Mouse (Mus musculus) CH12.LX (cell line): ENCODE data around the gene Poc1b. TPM values are rescaled to one million over a fixed set of nuclear protein-coding genes. Genes with fewer than 3 reads are reported as not detected.

Experiments used
- DNase-seq: peaks from one replicate; pipeline ENCODE4 v3.0.0-alpha.2; 2013; ENCODE audit errors: extremely low read depth
- H3K27ac ChIP-seq: 2 replicates; pipeline ENCODE4 v1.5.1; 2012; ENCODE audit warnings: low read depth, mild to moderate bottlenecking, control low read depth, moderate library complexity; ENCODE audit not compliant: insufficient read depth
- H3K27me3 ChIP-seq: replicated peaks from 2 replicates; pipeline ENCODE3; 2012; ENCODE audit warnings: inconsistent platforms
- H3K36me3 ChIP-seq, 2 experiments: replicated peaks in 1 of 2; 2 replicates each; pipeline versions ENCODE3 to v1.6.1; 2012; ENCODE audit warnings: inconsistent platforms in 1 of 2, low read length in 1 of 2, mild to moderate bottlenecking in 1 of 2, mixed read lengths in 1 of 2, moderate library complexity in 1 of 2; ENCODE audit not compliant: control insufficient read depth in 1 of 2, insufficient read depth in 1 of 2
- H3K4me1 ChIP-seq, 2 experiments: 2 replicates each; pipeline ENCODE4 v1.6.1; 2012; ENCODE audit warnings: inconsistent platforms in 1 of 2, moderate library complexity in 1 of 2; ENCODE audit not compliant: insufficient read depth in 2 of 2, control insufficient read depth in 1 of 2
- H3K4me2 ChIP-seq: 2 replicates; pipeline ENCODE4 v1.6.1; 2012; ENCODE audit warnings: low read depth, mild to moderate bottlenecking, control low read depth; ENCODE audit not compliant: poor library complexity, insufficient read depth, severe bottlenecking
- H3K4me3 ChIP-seq, 3 experiments: fragments of 150-350 bp in 1 of 3; sonication (generic) in 1 of 3; replicated peaks in 1 of 3; 2 replicates each; pipeline versions ENCODE3 to v1.5.1; 2011 to 2012; ENCODE audit warnings: low read depth in 2 of 3, low read length in 2 of 3, mild to moderate bottlenecking in 2 of 3, moderate library complexity in 2 of 3, control low read depth in 1 of 3, improper control_type of control experiment in 1 of 3, inconsistent platforms in 1 of 3, mixed read lengths in 1 of 3; ENCODE audit not compliant: poor library complexity in 1 of 3
- H3K79me2 ChIP-seq: replicated peaks from 2 replicates; pipeline ENCODE4 v1.6.1; 2012; ENCODE audit warnings: mild to moderate bottlenecking, moderate library complexity; ENCODE audit not compliant: control insufficient read depth, poor library complexity, insufficient read depth, severe bottlenecking; ENCODE audit errors: extremely low read depth
- H3K9ac ChIP-seq: 2 replicates; pipeline ENCODE4 v1.6.1; 2012; ENCODE audit warnings: low read depth, mild to moderate bottlenecking, control low read depth, moderate library complexity; ENCODE audit not compliant: insufficient read depth
- H3K9me3 ChIP-seq: replicated peaks from 2 replicates; pipeline ENCODE3; 2012; ENCODE audit warnings: low read length, inconsistent platforms, mixed read lengths
- BHLHE40 ChIP-seq: IDR thresholded peaks from 2 replicates; pipeline ENCODE4 v1.6.1; 2011; ENCODE audit warnings: mild to moderate bottlenecking, low read depth, low read length, improper control_type of control experiment
- CHD1 ChIP-seq: IDR thresholded peaks from 2 replicates; pipeline ENCODE4 v1.6.1; 2012; ENCODE audit warnings: low read depth, low read length, improper control_type of control experiment, inconsistent platforms
- CTCF ChIP-seq, 2 experiments: IDR thresholded peaks in 1 of 2; conservative IDR thresholded peaks in 1 of 2; 2 replicates each; pipeline ENCODE4 v1.5.1; 2011 to 2012; ENCODE audit warnings: low read depth in 2 of 2, low read length in 2 of 2, improper control_type of control experiment in 1 of 2, inconsistent platforms in 1 of 2, mild to moderate bottlenecking in 1 of 2, moderate library complexity in 1 of 2
- IRF4 ChIP-seq: IDR thresholded peaks from 2 replicates; pipeline ENCODE4 v1.6.1; 2014; ENCODE audit warnings: low read depth, mild to moderate bottlenecking, inconsistent platforms, low read length, improper control_type of control experiment
- JUN ChIP-seq: IDR thresholded peaks from 2 replicates; pipeline ENCODE4 v1.6.1; 2011; ENCODE audit warnings: low read depth, mild to moderate bottlenecking, low read length, improper control_type of control experiment, moderate library complexity; ENCODE audit not compliant: insufficient read depth
- KAT2A ChIP-seq: IDR thresholded peaks from 2 replicates; pipeline ENCODE4 v1.6.1; 2012; ENCODE audit warnings: low read length, improper control_type of control experiment, inconsistent platforms; ENCODE audit not compliant: insufficient replicate concordance
- MAFK ChIP-seq: IDR thresholded peaks from 2 replicates; pipeline ENCODE4 v1.6.1; 2011; ENCODE audit warnings: low read length, improper control_type of control experiment; ENCODE audit not compliant: insufficient replicate concordance
- MEF2A ChIP-seq: IDR thresholded peaks from 2 replicates; pipeline ENCODE4 v1.6.1; 2014; ENCODE audit warnings: low read depth, mild to moderate bottlenecking, inconsistent platforms, low read length, improper control_type of control experiment, borderline replicate concordance
- MXI1 ChIP-seq: IDR thresholded peaks from 2 replicates; pipeline ENCODE4 v1.6.1; 2011; ENCODE audit warnings: mild to moderate bottlenecking, low read depth, low read length, improper control_type of control experiment
- MYC ChIP-seq: IDR thresholded peaks from 2 replicates; pipeline ENCODE4 v1.6.1; 2011; ENCODE audit warnings: low read depth, mild to moderate bottlenecking, improper control_type of control experiment, low read length
- NRF1 ChIP-seq: IDR thresholded peaks from 2 replicates; pipeline ENCODE4 v1.6.1; 2014; ENCODE audit warnings: low read depth, mild to moderate bottlenecking, inconsistent platforms, low read length, improper control_type of control experiment, moderate library complexity
- POLR2A ChIP-seq: IDR thresholded peaks from 2 replicates; pipeline ENCODE4 v1.6.1; 2011; ENCODE audit warnings: low read depth, mild to moderate bottlenecking, improper control_type of control experiment, low read length
- RCOR1 ChIP-seq: conservative IDR thresholded peaks from 2 replicates; pipeline ENCODE4 v1.6.1; 2012; ENCODE audit warnings: low read depth, mild to moderate bottlenecking, inconsistent platforms, low read length, improper control_type of control experiment
- TCF12 ChIP-seq: IDR thresholded peaks from 2 replicates; pipeline ENCODE4 v1.6.1; 2014; ENCODE audit warnings: low read depth, mild to moderate bottlenecking, inconsistent platforms, low read length, improper control_type of control experiment
- USF1 ChIP-seq: IDR thresholded peaks from 2 replicates; pipeline ENCODE4 v1.6.1; 2014; ENCODE audit warnings: low read depth, mild to moderate bottlenecking, inconsistent platforms, low read length, improper control_type of control experiment
- USF2 ChIP-seq: conservative IDR thresholded peaks from 2 replicates; pipeline ENCODE4 v1.6.1; 2011; ENCODE audit warnings: low read depth, low read length, improper control_type of control experiment
- ZC3H11A ChIP-seq: IDR thresholded peaks from 2 replicates; pipeline ENCODE4 v1.6.1; 2012; ENCODE audit warnings: low read depth, mild to moderate bottlenecking, inconsistent platforms, low read length, improper control_type of control experiment
- ZKSCAN1 ChIP-seq: IDR thresholded peaks from 2 replicates; pipeline ENCODE4 v1.6.1; 2012; ENCODE audit warnings: low read depth, inconsistent platforms, low read length, improper control_type of control experiment, borderline replicate concordance
- ZMIZ1 ChIP-seq: IDR thresholded peaks from 2 replicates; pipeline ENCODE4 v1.6.1; 2012; ENCODE audit warnings: low read depth, mild to moderate bottlenecking, inconsistent platforms, low read length, improper control_type of control experiment
- dilution Hi-C: fragments of 300-500 bp; cut with MboI; formaldehyde crosslinking; loops from 2 replicates; pipeline ENCODE4 v1.14.3; 2020; ENCODE audit warnings: low sequenced_read_pairs; ENCODE audit not compliant: extremely low pct_unique_long_range_greater_than_20kb, extremely low pct_ligation_motif_present
- in situ Hi-C: fragments of 300-500 bp; cut with MboI; formaldehyde crosslinking; loops from 3 replicates; pipeline ENCODE4 v1.14.3; 2019; ENCODE audit warnings: low sequenced_read_pairs, low pct_ligation_motif_present, low pct_unique_long_range_greater_than_20kb, mixed read lengths
- polyA plus RNA-seq: library from polyadenylated mRNA; unstranded; fragments of >175 nt; gene quantifications from 2 replicates; pipeline ENCODE4 v1.2.1, GENCODE M21; 2012; ENCODE audit warnings: low read depth; ENCODE audit not compliant: insufficient read length
- total RNA-seq, 2 experiments: library from RNA; depleted of rRNA; stranded (reverse); fragments of 300-350 nt in 1 of 2; fragments of >200 nt in 1 of 2; gene quantifications; 2 replicates each; pipeline ENCODE4 v1.2.3; 2012 to 2014

The Poc1b gene
- total and polyA plus RNA-seq, 3 experiments, result 3.8 to 18.2 (median 5.6) TPM

GRCm38 (mm10) chr10:99229031-99229684 is 122.3 kb downstream of the Poc1b start:
- no peaks in the 10 kb centered on the region for H3K9me3 ChIP-seq
- H3K27ac ChIP-seq, result no peak overlapping the region
- H3K4me3 ChIP-seq, result no peak overlapping the region
- TF ChIP-seq MYC (no peak), CHD1 (no peak), IRF4 (no peak), JUN (no peak), BHLHE40 (no peak), MXI1 (no peak), MEF2A (no peak), POLR2A (no peak), CTCF (conservative IDR thresholded peaks at IDR 0.05 in 1 of 2, IDR thresholded peaks at IDR 0.05 in 1 of 2; ENCODE audit: low read depth in 2 of 2, low read length in 2 of 2) (no peak)
- no peak overlapping the region for H3K9ac ChIP-seq
- DNase-seq, result no peak
- dilution Hi-C loops (no loop called here), in situ Hi-C loops (no loop called here)
- H3K27me3 ChIP-seq, result no peaks in the 10 kb centered on the region
- H3K79me2 ChIP-seq, result no peaks in the 10 kb centered on the region
- H3K36me3 ChIP-seq, result no peaks in the 10 kb centered on the region
- H3K4me1 ChIP-seq, result no peaks in the 10 kb centered on the region
- H3K4me2 ChIP-seq, result no peak overlapping the region

GRCm38 (mm10) chr10:99232518-99233227 is 125.8 kb downstream of the Poc1b start:
- no peak overlapping the region for H3K4me2 ChIP-seq
- H3K27me3 ChIP-seq, result no peaks in the 10 kb centered on the region
- H3K9ac ChIP-seq, result no peak overlapping the region
- H3K4me1 ChIP-seq, result peaks cover 0 to 3% of the 10 kb centered on the region in 2 experiments; a peak in 2 of 4 replicates
- H3K4me3 ChIP-seq, result no peak overlapping the region
- dilution Hi-C loops (no loop called here), in situ Hi-C loops (no loop called here)
- H3K36me3 ChIP-seq, result no peaks in the 10 kb centered on the region
- no peaks in the 10 kb centered on the region for H3K79me2 ChIP-seq
- no peaks in the 10 kb centered on the region for H3K9me3 ChIP-seq
- H3K27ac ChIP-seq, result no peak overlapping the region
- DNase-seq, result no peak
- TF ChIP-seq MXI1, result no peak
- no peak for TF ChIP-seq MYC
- no peak for TF ChIP-seq RCOR1
- no peak for TF ChIP-seq USF2
- TF ChIP-seq ZC3H11A, result no peak

GRCm38 (mm10) chr10:99234336-99234735 is 127.5 kb downstream of the Poc1b start:
- H3K4me2 ChIP-seq, result no peak overlapping the region
- H3K9ac ChIP-seq, result no peak overlapping the region

More at GRCm38 (mm10) chr10:99234336-99234735, 127.5 kb downstream of the Poc1b start:
- Histone ChIP-seq H3K79me2 (no peaks in the 10 kb centered on the region), H3K36me3 (no peaks in the 10 kb centered on the region), H3K4me1 (peaks cover 0 to 3% of the 10 kb centered on the region in 2 experiments; a peak in 2 of 4 replicates), H3K4me3 (no peak overlapping the region), H3K27me3 (no peaks in the 10 kb centered on the region), H3K9me3 (no peaks in the 10 kb centered on the region), H3K27ac (no peak overlapping the region)
- DNase-seq, result no peak
- in situ Hi-C loops, result no loop called here
- dilution Hi-C loops, result no loop called here
- TF ChIP-seq MAFK, result no peak
- no peak for TF ChIP-seq NRF1
- no peak for TF ChIP-seq USF1
- no peak for TF ChIP-seq ZMIZ1
- TF ChIP-seq CTCF (conservative IDR thresholded peaks at IDR 0.05 in 1 of 2, IDR thresholded peaks at IDR 0.05 in 1 of 2; ENCODE audit: low read depth in 2 of 2, low read length in 2 of 2), result no peak
- TF ChIP-seq ZKSCAN1, result no peak
- no peak for TF ChIP-seq KAT2A
- TF ChIP-seq MYC, result no peak
- no peak for TF ChIP-seq TCF12
- TF ChIP-seq MXI1, result no peak
